Comparison of ENCODE assay signal across 8 mouse cellular contexts in the genomic region with DNA sequence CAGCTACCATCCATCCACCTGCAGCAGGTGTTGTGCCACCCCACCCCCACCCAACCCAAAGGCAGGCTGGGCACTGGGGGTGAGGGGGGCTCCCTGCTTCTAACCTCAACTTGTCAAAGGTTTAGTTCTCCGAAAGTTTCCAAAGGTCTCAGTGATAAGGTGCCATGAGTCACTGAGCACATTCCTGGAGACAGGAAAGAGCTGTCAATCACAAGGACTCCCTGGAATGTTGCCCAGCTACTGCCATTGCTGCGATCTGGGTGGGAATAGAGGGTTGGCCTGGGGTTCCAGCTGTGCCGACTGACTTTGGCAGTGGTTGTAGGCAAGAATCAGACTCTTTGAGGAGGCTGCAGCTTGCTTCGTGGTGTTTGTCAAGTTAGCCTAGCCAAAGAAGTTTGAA. TPM values are rescaled to one million over a fixed set of nuclear protein-coding genes. Genes with fewer than 3 reads are reported as not detected.
DNase-seq lines count a peak whose midpoint lies in the region; ATAC-seq and TF ChIP-seq lines count a peak whose summit lies in the region.

No protein-coding gene starts in this region.

- intact Hi-C loops in left cerebral cortex, postnatal 4 days (cut with DNase I) = no loop called here

- WGBS in forebrain, embryonic 14.5 days = 35% methylated on average over 4 of the region's 4 CpGs
- 26% methylated on average over 4 of the region's 4 CpGs for WGBS in intestine, postnatal 0 days
- WGBS in lung, embryonic 14.5 days = 19% methylated on average over 4 of the region's 4 CpGs

- no peak for TF ChIP-seq CTCF in intestine, postnatal 0 days (IDR thresholded peaks at IDR 0.05; ENCODE audit: low read depth)
- no peak for TF ChIP-seq CTCF in lung, embryonic 14.5 days (IDR thresholded peaks at IDR 0.05; ENCODE audit: low read depth)

- H3K36me3 ChIP-seq in forebrain, embryonic 14.5 days (ENCODE audit: control insufficient read depth, insufficient read depth, low read length) = peaks cover 7% of the 10 kb centered on the region; the same call in 1 of the 2 replicates
- peaks cover 2% of the 10 kb centered on the region; the same call in 1 of the 2 replicates for H3K36me3 ChIP-seq in intestine, postnatal 0 days (ENCODE audit: control insufficient read depth, insufficient read depth)
- no peaks in the 10 kb centered on the region for H3K36me3 ChIP-seq in lung, embryonic 14.5 days (ENCODE audit: insufficient read depth)

- no peaks in the 10 kb centered on the region for H3K9me3 ChIP-seq in forebrain, embryonic 14.5 days (replicated peaks; ENCODE audit: control insufficient read depth, low read length)
- no peaks in the 10 kb centered on the region for H3K9me3 ChIP-seq in intestine, postnatal 0 days (ENCODE audit: control insufficient read depth)
- no peaks in the 10 kb centered on the region for H3K9me3 ChIP-seq in lung, embryonic 14.5 days (ENCODE audit: low read depth, low read length)

- peaks cover 21% of the 10 kb centered on the region for H3K4me1 ChIP-seq in forebrain, embryonic 14.5 days (ENCODE audit: control insufficient read depth, insufficient read depth, low read length)
- H3K4me1 ChIP-seq in intestine, postnatal 0 days (replicated peaks; ENCODE audit: control insufficient read depth, insufficient read depth, low read length) = 0 out of 2 replicates have a peak, but pooled peaks cover 14% of the 10 kb centered on the region
- peaks cover 30% of the 10 kb centered on the region for H3K4me1 ChIP-seq in lung, embryonic 14.5 days (ENCODE audit: insufficient read depth)

- H3K9ac ChIP-seq in forebrain, embryonic 14.5 days (ENCODE audit: low read length) = no peak overlapping the region
- H3K9ac ChIP-seq in intestine, postnatal 0 days (ENCODE audit: low read depth, low read length) = 0 out of 2 replicates have a peak overlapping the region, but pooled peaks have one; percentile 86
- no peak overlapping the region for H3K9ac ChIP-seq in lung, embryonic 14.5 days

- no peak overlapping the region for H3K27ac ChIP-seq in forebrain, embryonic 14.5 days (ENCODE audit: low read depth, low read length)
- peak overlapping the region; percentile 96 for H3K27ac ChIP-seq in intestine, postnatal 0 days (ENCODE audit: low read depth, low read length)
- no peak overlapping the region; the same call in 1 of the 2 replicates for H3K27ac ChIP-seq in lung, embryonic 14.5 days (ENCODE audit: low read depth)

- H3K4me3 ChIP-seq in forebrain, embryonic 14.5 days (ENCODE audit: low read depth, low read length) = no peak overlapping the region
- H3K4me3 ChIP-seq in intestine, postnatal 0 days (ENCODE audit: low read depth, low read length) = peak overlapping the region; percentile 91
- no peak overlapping the region for H3K4me3 ChIP-seq in lung, embryonic 14.5 days (ENCODE audit: low read depth, low read length)

- no peaks in the 10 kb centered on the region for H3K27me3 ChIP-seq in forebrain, embryonic 14.5 days (replicated peaks; ENCODE audit: control insufficient read depth, insufficient read depth, low read length)
- H3K27me3 ChIP-seq in intestine, postnatal 0 days (replicated peaks; ENCODE audit: control insufficient read depth, insufficient read depth, low read length) = no peaks in the 10 kb centered on the region
- H3K27me3 ChIP-seq in lung, embryonic 14.5 days (ENCODE audit: insufficient read depth, low read length) = no peaks in the 10 kb centered on the region

- H3K4me2 ChIP-seq in forebrain, embryonic 14.5 days (ENCODE audit: low read length) = peak overlapping the region; percentile 92
- H3K4me2 ChIP-seq in intestine, postnatal 0 days (replicated peaks; ENCODE audit: low read depth) = peak overlapping the region; percentile 92
- H3K4me2 ChIP-seq in lung, embryonic 14.5 days = peak overlapping the region; percentile 96

- ATAC-seq in forebrain, embryonic 14.5 days = no peak
- ATAC-seq in intestine, postnatal 0 days = peak; percentile 14
- ATAC-seq in lung, embryonic 14.5 days (ENCODE audit: insufficient read depth) = no peak

- peak; percentile 18 for DNase-seq in ovary, adult 18-20 months (ENCODE audit: low spot score)
- DNase-seq in ovary, postnatal 14 days (ENCODE audit: low spot score) = no peak
- peak; percentile 55 for DNase-seq in forebrain, embryonic 14.5 days (ENCODE audit: low spot score)
- DNase-seq in lung, embryonic 14.5 days = peak; percentile 91
- DNase-seq in spleen, adult 18-20 months = no peak
- no peak for DNase-seq in left cerebral cortex, postnatal 4 days
- DNase-seq in T-cell, adult 2 months (ENCODE audit: low spot score) = no peak

RNA-seq across cellular contexts. Expression of a gene that starts 2.7 kb away (rescaled TPM):
- polyA plus RNA-seq in forebrain, embryonic 14.5 days (2014; fragmentation: Nextera tagmentation; extraction: Ambion mirVana) = 45.6 and 71.7 TPM in 2 replicates
- polyA plus RNA-seq in intestine, postnatal 0 days (2015; fragmentation: Nextera tagmentation; extraction: Ambion mirVana) = 109 and 127 TPM in 2 replicates
- 47.6 and 50.7 TPM in 2 replicates for polyA plus RNA-seq in lung, embryonic 14.5 days (2014; fragmentation: Nextera tagmentation; extraction: Ambion mirVana)
- 100 to 1,000 TPM; 214 to 227 TPM for total RNA-seq in left cerebral cortex, postnatal 4 days (2021)

Comparison
In these comparisons a context has a peak if more than half of its experiments do, and no peak if none do; other contexts are left out.
1. DNase-seq: peak in ovary, adult 18-20 months (single experiment), forebrain, embryonic 14.5 days (single experiment) and lung, embryonic 14.5 days (single experiment); none in ovary, postnatal 14 days (single experiment), spleen, adult 18-20 months (0 of 2), left cerebral cortex, postnatal 4 days (single experiment) and T-cell, adult 2 months (single experiment).
2. Peak in every context shown above with its lines, with median percentiles within 50 percentile points of each other: H3K4me2 ChIP-seq.